Mouse (Mus musculus) limb, embryonic 13.5 days (tissue): ENCODE measurements around the gene Kcnab2. TPM values are rescaled to one million over a fixed set of nuclear protein-coding genes. Genes with fewer than 3 reads are reported as not detected.
A peak's percentile ranks its signal among the peaks of the same experiment; 100 is the strongest.

Experiments used
- ATAC-seq: fragments of 200-750 bp; cut with Nextera tagmentation; 2 replicates; pipeline ENCODE4 v1.8.0; 2017; ENCODE audit warnings: low read depth, moderate number of reproducible peaks, moderate TSS enrichment; ENCODE audit not compliant: low FRiP score
- H3K27ac ChIP-seq: fragments of 300-500 bp; sonication (generic); 2 replicates; pipeline ENCODE4 v1.5.1; 2015; ENCODE audit warnings: inconsistent platforms, mild to moderate bottlenecking, moderate library complexity
- H3K27me3 ChIP-seq: fragments of 300-500 bp; sonication (generic); 2 replicates; pipeline ENCODE4 v1.6.1; 2015; ENCODE audit warnings: mild to moderate bottlenecking, inconsistent platforms
- H3K36me3 ChIP-seq: fragments of 300-500 bp; sonication (generic); 2 replicates; pipeline ENCODE4 v1.6.1; 2015; ENCODE audit warnings: inconsistent platforms, mild to moderate bottlenecking, moderate library complexity
- H3K4me1 ChIP-seq: fragments of 300-500 bp; sonication (generic); 2 replicates; pipeline ENCODE4 v1.6.1; 2015; ENCODE audit warnings: inconsistent platforms
- H3K4me2 ChIP-seq: fragments of 300-500 bp; sonication (generic); replicated peaks from 2 replicates; pipeline ENCODE4 v1.6.1; 2015; ENCODE audit warnings: inconsistent platforms, mild to moderate bottlenecking, moderate library complexity
- H3K4me3 ChIP-seq: fragments of 300-500 bp; sonication (generic); 2 replicates; pipeline ENCODE4 v1.5.1; 2015; ENCODE audit warnings: moderate library complexity, mild to moderate bottlenecking, inconsistent platforms
- H3K9ac ChIP-seq: fragments of 300-500 bp; sonication (generic); 2 replicates; pipeline ENCODE4 v1.6.1; 2015; ENCODE audit warnings: mild to moderate bottlenecking, inconsistent platforms
- H3K9me3 ChIP-seq: fragments of 300-500 bp; sonication (generic); 2 replicates; pipeline ENCODE4 v1.6.1; 2016; ENCODE audit warnings: inconsistent platforms
- WGBS: fragments of 180-500 bp; shearing (Covaris S2); methylation state at CpG from one replicate; pipeline ENCODE4 v1.1.7; 2015; 5-methylcytosine and 5-hydroxymethylcytosine counted together
- polyA plus RNA-seq: library from polyadenylated mRNA; unstranded; fragments of >200 nt; fragmentation: Nextera tagmentation; extraction: Ambion mirVana; gene quantifications from 2 replicates; pipeline ENCODE4 v1.2.1, GENCODE M21; 2015

The Kcnab2 gene
- 8.7 and 9.7 TPM in 2 replicates for polyA plus RNA-seq

GRCm38 (mm10) chr4:152477466-152478223 is at the start of gene Kcnab2:
Gene Kcnab2 (minus strand): TSS chr4:152477871.
- peak within 1 kb of the TSS; percentile 80 for H3K9ac ChIP-seq
- no peaks in the 10 kb centered on the region for H3K36me3 ChIP-seq
- WGBS = under 1% methylated on average over 63 of the region's 63 CpGs
- peak within 1 kb of the TSS; percentile 39; the same call in 1 of the 2 replicates for H3K27ac ChIP-seq
- peak within 1 kb of the TSS; percentile 83 for H3K4me2 ChIP-seq
- H3K4me3 ChIP-seq = peak within 1 kb of the TSS; percentile 69
- peaks cover 3% of the 10 kb centered on the region; the same call in 1 of the 2 replicates for H3K9me3 ChIP-seq
- ATAC-seq = peak; percentile 97
- H3K27me3 ChIP-seq = peaks cover 30% of the 10 kb centered on the region
- H3K4me1 ChIP-seq = peaks cover 18% of the 10 kb centered on the region

- Histone ChIP-seq H3K36me3 (peaks cover 3% of the 10 kb centered on the region; the same call in 1 of the 2 replicates), H3K9me3 (no peaks in the 10 kb centered on the region; the same call in 1 of the 2 replicates), H3K4me1 (peaks cover 6% of the 10 kb centered on the region; the same call in 1 of the 2 replicates), H3K9ac (no peak overlapping the region), H3K4me2 (no peak overlapping the region), H3K27me3 (no peaks in the 10 kb centered on the region), H3K27ac (no peak overlapping the region), H3K4me3 (no peak overlapping the region)
- ATAC-seq = no peak
- WGBS = 40% methylated on average over 6 of the region's 6 CpGs
These were observed 42.4 kb upstream of the Kcnab2 start for GRCm38 (mm10) chr4:152520083-152520482.

- no peak overlapping the region for H3K4me2 ChIP-seq
- peaks cover 3% of the 10 kb centered on the region; the same call in 1 of the 2 replicates for H3K36me3 ChIP-seq
- no peak for ATAC-seq
- H3K4me3 ChIP-seq = no peak overlapping the region
- H3K27ac ChIP-seq = no peak overlapping the region
- H3K4me1 ChIP-seq = peaks cover 6% of the 10 kb centered on the region; the same call in 1 of the 2 replicates
- WGBS = 37% methylated on average over 10 of the region's 10 CpGs
- H3K27me3 ChIP-seq = no peaks in the 10 kb centered on the region
- no peaks in the 10 kb centered on the region; the same call in 1 of the 2 replicates for H3K9me3 ChIP-seq
- no peak overlapping the region for H3K9ac ChIP-seq
These were observed 41.4 kb upstream of the Kcnab2 start for GRCm38 (mm10) chr4:152519106-152519505.

GRCm38 (mm10) chr4:152514884-152515283 is 37.2 kb upstream of the Kcnab2 start:
- Histone ChIP-seq H3K9ac (no peak overlapping the region), H3K27me3 (no peaks in the 10 kb centered on the region), H3K9me3 (peaks cover 4% of the 10 kb centered on the region; the same call in 1 of the 2 replicates), H3K36me3 (peaks cover 9% of the 10 kb centered on the region; the same call in 1 of the 2 replicates), H3K4me2 (no peak overlapping the region), H3K4me3 (no peak overlapping the region), H3K4me1 (peaks cover 12% of the 10 kb centered on the region), H3K27ac (no peak overlapping the region)
- 75% methylated on average over 7 of the region's 7 CpGs for WGBS
- ATAC-seq = no peak

GRCm38 (mm10) chr4:152512221-152512925 is 34.7 kb upstream of the Kcnab2 start:
- Histone ChIP-seq H3K4me3 (no peak overlapping the region), H3K4me1 (peaks cover 7% of the 10 kb centered on the region), H3K27me3 (no peaks in the 10 kb centered on the region), H3K27ac (no peak overlapping the region), H3K36me3 (peaks cover 17% of the 10 kb centered on the region), H3K4me2 (no peak overlapping the region), H3K9ac (no peak overlapping the region), H3K9me3 (peaks cover 4% of the 10 kb centered on the region; the same call in 1 of the 2 replicates)
- WGBS = 28% methylated on average over 18 of the region's 18 CpGs
- ATAC-seq = no peak

- no peak overlapping the region for H3K9ac ChIP-seq
- WGBS = 31% methylated on average over 20 of the region's 20 CpGs
- H3K4me2 ChIP-seq = no peak overlapping the region
These were observed 16.7 kb upstream of the Kcnab2 start for GRCm38 (mm10) chr4:152494360-152494879.

GRCm38 (mm10) chr4:152491250-152491899 is 13.7 kb upstream of the Kcnab2 start:
- H3K4me2 ChIP-seq = no peak overlapping the region
- no peak overlapping the region for H3K4me3 ChIP-seq
- ATAC-seq = no peak
- WGBS = 49% methylated on average over 15 of the region's 15 CpGs
- peaks cover 4% of the 10 kb centered on the region; the same call in 1 of the 2 replicates for H3K36me3 ChIP-seq
- no peak overlapping the region for H3K27ac ChIP-seq
- no peak overlapping the region for H3K9ac ChIP-seq
- H3K27me3 ChIP-seq = no peaks in the 10 kb centered on the region
- H3K9me3 ChIP-seq = no peaks in the 10 kb centered on the region
- H3K4me1 ChIP-seq = no peaks in the 10 kb centered on the region

More at GRCm38 (mm10) chr4:152494360-152494879, 16.7 kb upstream of the Kcnab2 start:
- no peak for ATAC-seq
- H3K4me1 ChIP-seq = no peaks in the 10 kb centered on the region
- 0 out of 2 replicates have a peak, but pooled peaks cover 8% of the 10 kb centered on the region for H3K9me3 ChIP-seq
- H3K27me3 ChIP-seq = no peaks in the 10 kb centered on the region
- peaks cover 18% of the 10 kb centered on the region for H3K36me3 ChIP-seq
- no peak overlapping the region for H3K4me3 ChIP-seq
- H3K27ac ChIP-seq = no peak overlapping the region

GRCm38 (mm10) chr4:152490311-152490710 is 12.6 kb upstream of the Kcnab2 start:
- no peak overlapping the region for H3K4me3 ChIP-seq
- H3K27ac ChIP-seq = no peak overlapping the region
- H3K9me3 ChIP-seq = no peaks in the 10 kb centered on the region
- WGBS = 84% methylated on average over 14 of the region's 14 CpGs
- H3K9ac ChIP-seq = no peak overlapping the region; the same call in 1 of the 2 replicates
- peaks cover 4% of the 10 kb centered on the region for H3K36me3 ChIP-seq
- H3K4me2 ChIP-seq = no peak overlapping the region
- no peaks in the 10 kb centered on the region for H3K27me3 ChIP-seq
- H3K4me1 ChIP-seq = no peaks in the 10 kb centered on the region
- no peak for ATAC-seq

GRCm38 (mm10) chr4:152488046-152488445 is 10.4 kb upstream of the Kcnab2 start:
- no peak for ATAC-seq
- Histone ChIP-seq H3K9me3 (no peaks in the 10 kb centered on the region), H3K36me3 (peaks cover 4% of the 10 kb centered on the region), H3K27me3 (no peaks in the 10 kb centered on the region), H3K4me1 (no peaks in the 10 kb centered on the region), H3K27ac (no peak overlapping the region), H3K4me3 (no peak overlapping the region), H3K9ac (no peak overlapping the region), H3K4me2 (no peak overlapping the region)
- WGBS = 83% methylated on average over 10 of the region's 10 CpGs

- 47% methylated on average over 8 of the region's 8 CpGs for WGBS
- no peak overlapping the region for H3K4me2 ChIP-seq
- peaks cover 18% of the 10 kb centered on the region for H3K4me1 ChIP-seq
- H3K27me3 ChIP-seq = peaks cover 14% of the 10 kb centered on the region
- H3K9me3 ChIP-seq = no peaks in the 10 kb centered on the region
- H3K36me3 ChIP-seq = no peaks in the 10 kb centered on the region; the same call in 1 of the 2 replicates
- ATAC-seq = no peak
- H3K9ac ChIP-seq = no peak overlapping the region
- H3K4me3 ChIP-seq = no peak overlapping the region
- H3K27ac ChIP-seq = no peak overlapping the region
These were observed 2.8 kb upstream of the Kcnab2 start for GRCm38 (mm10) chr4:152480426-152480825.

- H3K4me2 ChIP-seq = peak overlapping the region; percentile 83
- no peaks in the 10 kb centered on the region for H3K9me3 ChIP-seq
- H3K36me3 ChIP-seq = no peaks in the 10 kb centered on the region
- peak overlapping the region; percentile 69 for H3K4me3 ChIP-seq
- WGBS = 1% methylated on average over 13 of the region's 13 CpGs
- peaks cover 18% of the 10 kb centered on the region for H3K4me1 ChIP-seq
- 0 out of 2 replicates have a peak overlapping the region, but pooled peaks have one; percentile 39 for H3K27ac ChIP-seq
- ATAC-seq = peak; percentile 10; the same call in 1 of the 2 replicates
- H3K9ac ChIP-seq = peak overlapping the region; percentile 80
- H3K27me3 ChIP-seq = peaks cover 30% of the 10 kb centered on the region
These were observed 525 bp upstream of the Kcnab2 start for GRCm38 (mm10) chr4:152478224-152478567.
